Mouse (Mus musculus): ENCODE measurements around the gene Gpr141.
"Not testable (repeated sequence)": the region's sequence is repeated elsewhere in the genome, so short reads cannot be mapped to it uniquely, and the experiment has no call there.

The Gpr141 gene

DNA sequence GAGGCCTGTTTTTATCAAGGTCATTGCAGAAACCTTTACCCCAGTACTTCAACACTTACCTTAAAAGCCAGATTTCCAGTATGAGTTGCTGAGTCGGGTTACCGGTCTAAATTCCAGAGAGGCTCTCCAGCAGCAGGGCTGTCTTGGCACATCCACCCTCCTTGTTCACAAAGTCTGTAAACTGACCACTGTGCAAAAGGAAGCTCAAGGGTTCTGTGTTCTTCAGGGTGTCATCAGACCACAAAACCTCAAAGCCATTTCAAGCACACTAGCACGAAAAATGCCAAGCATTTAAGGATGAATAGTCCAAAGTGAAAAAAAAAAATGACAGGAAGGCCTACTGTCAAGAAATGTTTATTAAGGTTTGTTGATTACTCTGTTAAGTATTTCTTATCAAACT, at the start of gene Gpr141:
TSS of gene Gpr141 (minus strand) at position 187 of the 400 bp plus-strand sequence.
- DNase-seq (ENCODE audit: low read depth, low spot score): peak; percentile 84

DNA sequence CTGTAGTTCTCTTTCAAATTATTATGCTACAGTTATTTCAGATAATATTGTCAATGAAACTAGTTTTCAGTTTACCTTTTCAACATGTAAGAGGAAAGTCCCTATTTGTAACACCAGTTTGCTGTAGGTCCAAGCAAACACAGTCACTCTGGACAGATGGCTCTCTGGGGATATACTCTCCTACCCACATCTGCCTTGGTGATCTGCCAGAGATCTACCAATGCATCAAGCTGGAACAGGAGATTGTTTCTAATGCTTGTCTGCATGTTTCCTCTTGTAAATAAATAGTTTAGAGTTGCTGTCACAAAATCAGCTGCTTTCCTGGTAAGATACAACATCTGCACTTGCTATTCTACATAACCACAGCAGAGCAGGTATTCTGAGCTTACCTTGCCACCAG, 40.2 kb upstream of the Gpr141 start:
- DNase-seq (ENCODE audit: low read depth, low spot score): peak; percentile 74

DNA sequence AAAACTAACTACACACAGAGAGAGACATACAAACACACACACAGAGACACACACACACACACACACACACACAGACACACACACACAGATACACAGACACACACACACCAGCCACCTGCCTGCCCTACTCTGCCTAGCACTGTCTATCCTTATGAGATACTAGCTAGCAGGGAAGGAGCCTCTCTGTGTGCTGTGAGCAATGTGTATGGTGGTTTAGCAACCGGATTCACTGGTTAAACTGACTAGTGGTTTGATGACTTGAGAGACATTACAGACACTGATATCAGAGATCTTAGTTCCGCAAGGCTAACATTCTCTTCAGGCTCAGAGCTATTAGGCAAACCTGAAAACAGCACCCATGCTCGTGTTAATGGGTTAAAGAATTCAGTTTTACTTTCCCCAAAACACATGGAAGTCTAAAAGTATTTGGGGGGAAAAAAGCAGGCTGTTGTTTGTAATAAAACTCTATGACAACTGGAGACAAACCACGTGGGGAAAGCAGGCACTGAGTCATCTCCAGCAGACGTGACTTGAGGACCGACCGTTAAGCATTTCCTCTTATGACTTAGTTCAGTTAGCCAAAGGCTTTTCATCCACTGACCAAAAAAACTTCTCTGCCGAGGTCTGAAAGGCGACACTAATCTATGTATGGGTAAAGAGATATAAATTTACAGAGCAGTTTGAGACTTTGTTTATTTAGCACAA, 30.7 kb upstream of the Gpr141 start:
- DNase-seq (ENCODE audit: low read depth, low spot score): peak; percentile 54

DNA sequence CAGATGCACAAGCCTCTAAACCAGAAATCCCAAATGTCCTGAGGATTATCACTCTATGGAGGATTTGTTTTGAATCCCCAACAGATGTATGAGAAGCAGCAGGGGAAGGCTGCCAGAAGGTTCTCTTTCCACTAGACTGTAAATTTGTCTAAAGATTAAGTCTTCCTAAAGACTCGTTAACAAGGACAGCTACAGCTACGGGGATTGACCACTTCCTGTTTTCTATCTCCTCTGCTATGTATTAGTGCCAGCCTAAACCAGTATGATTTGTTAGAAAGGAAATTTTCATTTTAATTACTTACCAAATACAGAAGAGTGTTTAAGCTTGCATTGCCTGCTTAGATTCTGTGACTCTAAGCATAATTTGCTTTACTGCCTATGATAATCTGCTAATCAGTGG, 30.0 kb upstream of the Gpr141 start:
- peak; percentile 8 for DNase-seq (ENCODE audit: low read depth, low spot score)

DNA sequence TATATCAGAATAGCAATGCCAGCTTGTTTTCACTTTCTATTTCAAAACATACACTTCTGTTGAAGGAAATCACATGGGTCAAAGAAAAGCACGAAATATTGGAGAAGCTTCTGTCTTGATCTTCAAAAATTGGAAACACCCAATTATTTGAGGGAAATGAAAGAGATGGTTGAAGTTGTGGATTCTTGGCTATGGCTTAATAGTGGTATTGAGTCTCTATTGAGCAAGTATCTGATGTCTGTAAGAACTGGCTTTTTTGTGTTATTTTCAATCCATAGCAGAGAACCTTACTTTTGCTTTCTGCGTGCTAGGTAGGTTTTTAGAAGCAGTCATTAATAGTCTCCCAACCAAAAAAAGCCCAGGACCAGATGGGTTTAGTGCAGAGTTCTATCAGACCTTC, 19.4 kb upstream of the Gpr141 start:
- no peak for DNase-seq (ENCODE audit: low read depth, low spot score)

DNA sequence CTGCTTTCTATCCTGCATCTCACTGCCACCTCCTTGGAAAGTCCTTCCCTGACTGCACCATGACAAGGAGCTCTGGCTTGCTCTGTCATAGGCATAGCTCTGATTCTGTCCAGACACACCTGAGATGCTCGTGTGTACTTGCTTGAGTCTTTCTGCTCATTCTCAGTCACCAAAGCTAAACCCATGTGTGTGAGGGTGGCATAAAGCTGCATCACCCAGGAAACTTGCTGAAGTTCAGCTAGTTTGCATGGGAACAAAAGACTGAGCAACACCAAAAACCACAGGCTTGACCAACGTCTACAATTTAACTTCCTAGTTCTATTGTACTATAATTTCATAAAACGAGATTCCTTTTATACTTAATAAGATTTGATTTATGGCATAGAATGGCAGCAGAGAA, 18.6 kb upstream of the Gpr141 start:
- no peak for DNase-seq (ENCODE audit: low read depth, low spot score)

DNA sequence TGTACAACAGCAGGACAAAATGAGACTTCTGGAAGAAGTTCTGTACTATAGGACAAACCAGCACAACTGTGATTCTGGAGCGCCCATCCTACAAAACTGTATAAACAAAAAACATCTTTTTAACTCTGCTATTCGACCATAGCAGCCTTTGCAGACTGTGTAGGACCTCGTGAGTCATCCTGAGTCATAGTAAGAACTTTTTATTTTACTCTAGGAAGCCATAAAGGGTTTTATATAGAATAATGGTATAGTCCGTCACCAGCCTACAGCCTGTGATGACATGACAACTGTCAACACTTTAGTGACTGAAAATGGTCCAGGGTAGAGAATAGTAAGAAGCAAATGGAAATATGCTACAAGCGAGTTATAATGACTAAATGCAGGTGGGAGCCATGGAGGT, 17.6 kb upstream of the Gpr141 start:
- DNase-seq (ENCODE audit: low read depth, low spot score): peak; percentile 56

DNA sequence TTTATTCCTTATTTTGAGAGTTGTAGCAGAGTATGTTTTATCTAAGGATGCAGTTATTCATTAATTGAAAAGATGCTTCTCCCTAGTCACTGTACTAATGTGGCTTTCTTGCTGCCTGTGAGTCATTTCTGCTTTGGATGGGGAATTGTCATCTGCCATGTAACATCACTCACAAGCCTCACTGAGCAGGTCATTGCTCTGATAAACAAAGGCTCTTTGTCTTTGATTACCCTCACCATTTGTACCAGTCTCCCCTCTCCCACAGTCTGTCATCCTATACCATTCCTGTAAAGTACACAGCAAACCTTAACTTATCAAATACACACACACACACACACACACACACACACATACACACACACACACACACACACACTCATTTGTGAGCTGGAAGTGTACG, 16.1 kb upstream of the Gpr141 start:
- peak; percentile 9 for DNase-seq (ENCODE audit: low read depth, low spot score)

DNA sequence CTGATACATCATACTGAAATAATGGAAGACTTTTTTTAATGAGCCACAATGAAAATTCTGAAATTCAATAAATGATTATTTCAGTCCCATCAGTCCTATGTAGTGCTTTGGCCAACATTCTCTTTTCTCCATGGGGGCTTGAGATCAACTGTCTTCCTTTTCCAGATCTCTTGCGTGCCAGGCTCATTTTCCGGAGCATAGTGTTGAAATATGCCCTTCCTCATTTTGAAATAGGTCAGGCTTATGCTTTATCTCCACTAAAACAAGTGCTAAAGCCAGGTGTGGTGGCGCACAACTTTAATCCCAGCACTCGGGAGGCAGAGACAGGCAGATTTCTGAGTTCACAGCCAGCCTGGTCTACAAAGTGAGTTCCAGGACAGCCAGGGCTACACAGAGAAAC, 6.5 kb upstream of the Gpr141 start:
- no peak for DNase-seq (ENCODE audit: low read depth, low spot score)

DNA sequence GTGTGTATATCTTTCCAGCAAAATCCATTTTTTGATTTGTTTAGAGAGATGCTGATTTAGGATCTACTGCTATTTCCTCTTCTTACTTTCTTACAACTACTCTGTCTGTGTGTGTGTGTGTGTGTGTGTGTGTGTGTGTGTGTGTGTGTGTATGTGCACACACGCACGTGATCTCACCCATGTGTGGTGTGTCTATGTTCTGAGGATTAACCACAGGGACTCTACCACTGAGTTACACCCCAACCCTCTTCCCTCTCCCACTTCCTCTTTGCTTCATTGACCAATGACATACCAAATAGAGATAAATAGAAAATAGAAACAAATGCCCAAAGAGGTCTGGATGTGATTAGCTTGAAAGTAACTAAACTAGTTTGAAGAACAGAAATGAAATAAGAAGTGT, 4.0 kb upstream of the Gpr141 start:
- DNase-seq (ENCODE audit: low read depth, low spot score): no peak

DNA sequence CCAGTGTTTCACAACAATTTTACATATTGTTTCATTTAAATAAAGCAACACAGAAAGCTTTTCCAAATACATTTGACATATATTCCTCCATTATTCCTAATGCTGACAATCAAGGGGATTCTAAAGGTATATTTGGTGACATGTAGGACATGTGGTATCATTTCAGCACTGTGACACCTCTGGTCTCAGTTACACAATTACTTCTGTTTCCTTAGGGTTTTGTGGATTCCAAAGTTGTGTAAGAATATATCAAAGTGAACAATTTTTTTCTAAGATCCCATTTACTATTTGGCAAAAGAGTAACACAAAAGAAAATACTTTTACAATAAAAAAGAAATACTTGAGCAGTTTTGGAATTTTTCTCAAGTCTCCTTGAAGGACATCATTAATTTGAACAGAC, 2.4 kb downstream of the Gpr141 start:
- no peak for DNase-seq (ENCODE audit: low read depth, low spot score)

DNA sequence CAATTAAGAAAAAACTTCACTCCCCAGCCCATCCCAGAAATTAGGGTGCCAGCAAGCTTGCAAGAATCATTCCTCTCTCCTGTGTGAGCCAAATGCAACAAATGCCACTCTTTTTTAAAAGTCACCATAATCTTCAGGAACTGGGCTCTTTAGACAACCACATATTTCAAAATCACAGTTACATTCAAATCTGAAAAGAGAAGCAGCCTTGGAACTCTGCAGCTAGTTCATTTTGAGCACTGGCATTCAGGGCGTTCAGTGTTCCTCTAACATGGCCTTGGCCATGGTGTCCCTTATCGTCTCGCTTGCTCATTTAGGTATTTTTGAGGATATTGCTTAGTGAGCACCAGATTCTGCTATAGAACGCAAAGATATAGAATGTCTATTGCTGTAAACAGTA, 4.1 kb downstream of the Gpr141 start:
- DNase-seq (ENCODE audit: low read depth, low spot score): no peak

DNA sequence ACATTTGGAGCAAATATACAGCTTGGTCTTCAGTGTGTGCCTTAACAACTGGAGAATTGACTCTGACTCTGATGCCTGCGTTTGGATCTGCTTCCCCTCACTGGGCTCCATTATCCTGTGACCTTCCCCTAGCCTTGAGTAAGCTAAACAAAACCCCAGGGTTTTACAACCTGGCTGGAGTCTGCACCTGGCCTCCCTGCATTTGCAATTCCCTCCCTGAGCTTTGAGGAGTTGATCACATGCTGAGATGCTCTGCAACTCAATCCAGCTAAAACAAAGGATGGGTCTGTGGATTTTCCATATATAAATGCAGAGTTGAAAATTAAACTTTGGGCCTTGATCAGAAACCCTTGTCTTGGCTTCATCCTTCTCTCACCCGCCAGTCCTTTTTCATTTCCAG, 4.8 kb downstream of the Gpr141 start:
- DNase-seq (ENCODE audit: low read depth, low spot score): no peak

DNA sequence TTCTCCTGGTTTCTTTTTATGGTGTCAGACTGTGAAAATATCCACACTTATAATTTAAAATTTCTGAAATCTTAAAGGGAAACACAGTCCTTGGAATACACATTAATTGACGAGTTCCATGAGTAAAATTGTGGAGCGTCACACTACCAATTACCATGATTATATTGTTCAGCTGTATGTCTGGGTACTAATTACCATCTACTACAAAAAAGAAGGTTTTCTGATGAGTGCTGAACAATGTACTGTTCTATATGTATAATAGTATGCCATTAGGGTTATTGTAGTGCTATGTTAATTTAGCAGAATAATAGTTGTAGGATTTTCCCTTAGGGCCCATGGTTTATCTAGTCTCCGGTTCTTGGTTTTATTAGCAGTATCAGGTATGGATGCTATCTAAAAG, 29.1 kb downstream of the Gpr141 start:
- DNase-seq (ENCODE audit: low read depth, low spot score): no peak

DNA sequence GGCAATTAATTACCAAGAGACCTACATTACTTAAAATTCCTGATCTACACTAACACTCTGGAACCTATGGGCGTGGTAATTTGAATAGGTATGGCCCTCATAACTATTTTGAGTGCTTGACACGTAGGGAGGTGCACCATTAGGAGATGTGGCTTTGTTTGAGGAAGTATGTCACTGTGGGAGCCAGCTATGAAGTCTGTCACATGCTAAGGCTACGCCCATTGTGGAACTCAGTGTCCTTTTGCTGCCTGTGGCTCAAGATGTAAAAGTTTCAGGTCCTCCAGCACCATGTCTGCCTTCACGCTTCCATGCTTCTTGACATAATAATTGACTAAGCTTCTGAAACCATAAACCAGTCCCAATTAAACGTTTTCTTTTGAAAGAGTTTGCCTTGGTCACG, 29.6 kb downstream of the Gpr141 start:
- no peak for DNase-seq (ENCODE audit: low read depth, low spot score)

DNA sequence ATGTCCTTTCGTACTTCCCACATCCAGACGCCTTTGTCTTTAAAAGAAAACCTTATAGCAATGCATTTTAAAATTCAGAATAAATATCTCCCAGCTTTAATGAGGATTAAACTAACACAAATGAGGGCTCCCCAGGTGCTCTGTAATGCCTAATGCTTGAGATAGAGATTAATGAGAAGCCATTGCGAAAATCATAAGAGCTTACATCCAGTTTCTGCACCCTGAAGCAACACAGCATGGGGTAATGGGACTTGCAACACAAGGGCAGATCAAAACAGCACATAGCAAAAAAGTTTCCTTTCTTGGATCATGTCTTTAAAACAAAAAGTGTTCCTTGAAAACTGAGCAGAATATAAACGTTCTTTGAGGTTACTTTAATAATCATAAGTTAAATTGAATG, 30.3 kb downstream of the Gpr141 start:
- DNase-seq (ENCODE audit: low read depth, low spot score): no peak

DNA sequence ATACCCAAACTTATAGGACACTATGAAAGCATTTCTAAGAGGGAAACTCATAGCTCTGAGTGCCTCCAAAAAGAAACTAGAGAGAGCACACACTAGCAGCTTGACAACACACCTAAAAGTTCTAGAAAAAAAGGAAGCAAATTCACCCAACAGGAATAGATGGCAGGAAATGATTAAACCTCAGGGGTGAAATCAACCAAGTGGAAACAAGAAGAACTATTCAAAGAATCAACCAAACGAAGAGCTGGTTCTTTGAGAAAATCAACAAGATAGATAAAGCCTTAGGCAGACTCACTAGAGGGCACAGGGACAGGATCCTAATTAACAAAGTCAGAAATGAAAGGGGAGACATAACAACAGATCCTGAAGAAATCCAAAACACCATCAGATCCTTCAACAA, 36.1 kb downstream of the Gpr141 start:
- DNase-seq (ENCODE audit: low read depth, low spot score): not testable (repeated sequence)

DNA sequence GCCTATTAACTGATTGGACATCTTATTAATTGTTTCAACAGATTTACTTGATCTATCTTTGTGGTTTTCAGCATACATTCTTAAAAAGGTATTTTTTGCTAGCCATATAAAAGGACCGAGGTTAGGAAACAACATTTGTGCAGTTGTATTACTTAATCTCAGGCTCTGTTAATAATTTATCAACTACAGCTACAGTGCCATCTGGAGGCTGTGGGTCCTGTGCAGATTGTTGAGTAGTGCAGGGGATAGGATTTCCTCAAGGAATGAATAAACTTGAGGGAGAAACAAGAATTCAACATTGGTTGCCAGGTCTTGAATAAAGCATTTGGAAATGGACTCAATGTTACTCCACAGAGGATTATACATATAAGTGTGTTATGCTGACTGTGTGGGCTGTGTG, 53.9 kb downstream of the Gpr141 start:
- DNase-seq (ENCODE audit: low read depth, low spot score): peak; percentile 42

DNA sequence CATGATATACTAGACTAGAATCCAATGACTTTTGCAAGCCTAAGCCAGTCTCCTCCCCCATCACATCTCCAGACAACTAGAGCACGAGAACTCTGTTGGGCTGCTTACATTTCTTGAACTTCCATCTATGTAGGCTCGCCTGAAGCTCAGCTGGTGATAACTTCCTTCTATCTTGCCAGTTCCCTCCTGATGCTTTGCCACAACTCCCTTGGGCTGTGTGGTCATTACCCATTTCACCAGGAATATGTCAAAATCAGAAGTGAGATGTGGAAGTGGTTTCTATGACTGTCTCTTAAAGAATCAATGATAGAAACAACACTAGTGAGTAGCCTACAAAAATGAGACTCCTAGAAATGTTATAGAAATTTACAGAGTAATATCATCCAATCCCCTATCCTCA, 56.9 kb downstream of the Gpr141 start:
- peak; percentile 65 for DNase-seq (ENCODE audit: low read depth, low spot score)

DNA sequence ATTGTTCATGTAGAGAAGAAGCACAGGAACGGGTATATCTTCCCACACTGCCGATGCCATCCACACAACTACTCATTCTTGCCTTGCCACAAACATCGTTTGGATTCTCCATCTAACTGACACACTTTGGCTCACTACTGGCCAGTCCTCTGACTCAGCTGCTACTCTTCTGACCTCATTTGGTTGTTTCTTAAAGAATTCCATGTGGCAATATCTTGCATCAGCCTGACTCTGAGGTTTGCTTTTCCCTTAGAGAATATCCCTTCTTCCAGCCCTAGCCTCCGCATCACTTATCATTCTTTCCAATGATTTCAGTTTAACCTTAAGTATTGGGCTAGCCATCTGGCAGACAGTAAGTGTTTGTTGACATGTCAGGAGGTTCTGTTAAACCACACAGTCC, 59.8 kb downstream of the Gpr141 start:
- peak; percentile 96 for DNase-seq (ENCODE audit: low read depth, low spot score)

DNA sequence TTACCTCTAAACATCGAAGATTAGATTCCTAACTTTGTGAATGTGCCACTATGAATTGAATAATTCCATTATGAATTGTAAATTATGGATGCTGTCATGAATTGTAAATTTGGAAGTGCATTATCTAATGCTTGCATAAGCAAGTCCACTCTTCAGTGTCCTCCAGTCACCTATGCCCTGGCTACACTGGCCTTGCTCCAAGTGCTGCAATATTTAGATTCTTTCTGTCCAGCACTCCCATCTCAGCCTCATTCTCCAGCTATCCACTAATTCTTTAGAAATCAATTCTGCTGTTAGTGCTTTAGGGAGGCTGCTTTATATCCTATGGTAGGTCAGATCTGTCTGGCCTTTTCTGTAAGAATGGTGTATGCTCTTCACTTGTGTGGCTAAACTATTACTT, 60.8 kb downstream of the Gpr141 start:
- peak; percentile 56 for DNase-seq (ENCODE audit: low read depth, low spot score)

DNA sequence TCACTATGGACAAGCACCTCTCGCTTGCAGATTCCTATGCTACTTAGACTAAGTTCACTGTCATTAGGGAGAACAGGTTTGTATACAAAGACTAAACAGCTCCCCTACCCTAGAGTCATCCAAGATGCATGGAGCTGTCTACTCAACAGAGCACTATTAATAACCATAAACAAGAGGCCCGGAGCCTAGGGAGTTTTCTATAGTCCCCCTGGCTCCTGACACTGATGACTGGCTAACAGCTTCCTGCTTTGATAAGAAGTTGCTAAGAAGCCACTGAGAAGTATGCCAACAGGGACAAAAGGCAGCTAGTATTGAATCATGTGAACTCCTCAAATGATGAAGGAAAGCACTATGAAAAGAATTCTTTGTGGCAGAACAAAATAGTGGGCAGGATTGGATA, 78.3 kb downstream of the Gpr141 start:
- peak; percentile 21 for DNase-seq (ENCODE audit: low read depth, low spot score)

DNA sequence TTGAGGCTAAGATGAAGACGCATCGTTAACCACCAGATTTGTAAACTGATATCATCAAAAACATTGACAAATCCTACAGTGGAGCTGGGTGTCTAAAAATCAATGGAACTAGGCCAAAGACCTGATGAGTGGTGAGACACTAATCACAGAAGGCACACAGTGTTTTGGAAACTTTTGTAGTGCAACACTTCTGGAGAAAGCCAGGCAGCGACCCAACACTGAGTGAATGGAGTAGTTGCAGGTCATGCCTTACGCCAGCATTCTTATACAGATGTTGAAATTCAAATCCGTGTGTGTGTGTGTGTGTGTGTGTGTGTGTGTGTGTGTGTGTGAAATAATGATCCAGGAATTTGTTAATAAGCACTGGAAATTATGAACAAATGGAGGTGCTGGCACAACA, 79.5 kb downstream of the Gpr141 start:
- no peak for DNase-seq (ENCODE audit: low read depth, low spot score)

DNA sequence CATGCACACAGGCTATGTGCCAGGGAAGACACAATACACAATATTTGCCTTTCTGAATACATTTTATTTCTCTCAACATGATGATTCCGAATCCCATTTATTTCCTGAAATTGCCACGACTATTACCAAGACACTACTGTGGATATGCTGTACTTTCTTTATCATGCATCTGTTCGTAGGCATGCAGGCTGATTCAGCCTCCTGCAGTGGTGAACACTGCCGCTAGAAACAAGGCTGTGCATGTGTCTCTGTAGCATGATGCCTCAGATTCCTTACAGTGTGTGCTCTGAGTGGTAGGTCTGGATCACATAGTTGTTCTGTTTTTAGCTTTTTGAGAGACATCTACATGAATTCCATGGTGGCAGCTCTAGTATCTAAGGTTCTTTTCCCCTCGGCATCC, 89.5 kb downstream of the Gpr141 start:
- DNase-seq (ENCODE audit: low read depth, low spot score): no peak

Measured in 3T3-L1 (cell line).